Mouse (Mus musculus): Measurements from ENCODE around the gene Nrm. TPM values are rescaled to one million over a fixed set of nuclear protein-coding genes. Genes with fewer than 3 reads are reported as not detected.

Nrm gene
- total RNA-seq, 1 experiment, result 24.7 TPM

DNA sequence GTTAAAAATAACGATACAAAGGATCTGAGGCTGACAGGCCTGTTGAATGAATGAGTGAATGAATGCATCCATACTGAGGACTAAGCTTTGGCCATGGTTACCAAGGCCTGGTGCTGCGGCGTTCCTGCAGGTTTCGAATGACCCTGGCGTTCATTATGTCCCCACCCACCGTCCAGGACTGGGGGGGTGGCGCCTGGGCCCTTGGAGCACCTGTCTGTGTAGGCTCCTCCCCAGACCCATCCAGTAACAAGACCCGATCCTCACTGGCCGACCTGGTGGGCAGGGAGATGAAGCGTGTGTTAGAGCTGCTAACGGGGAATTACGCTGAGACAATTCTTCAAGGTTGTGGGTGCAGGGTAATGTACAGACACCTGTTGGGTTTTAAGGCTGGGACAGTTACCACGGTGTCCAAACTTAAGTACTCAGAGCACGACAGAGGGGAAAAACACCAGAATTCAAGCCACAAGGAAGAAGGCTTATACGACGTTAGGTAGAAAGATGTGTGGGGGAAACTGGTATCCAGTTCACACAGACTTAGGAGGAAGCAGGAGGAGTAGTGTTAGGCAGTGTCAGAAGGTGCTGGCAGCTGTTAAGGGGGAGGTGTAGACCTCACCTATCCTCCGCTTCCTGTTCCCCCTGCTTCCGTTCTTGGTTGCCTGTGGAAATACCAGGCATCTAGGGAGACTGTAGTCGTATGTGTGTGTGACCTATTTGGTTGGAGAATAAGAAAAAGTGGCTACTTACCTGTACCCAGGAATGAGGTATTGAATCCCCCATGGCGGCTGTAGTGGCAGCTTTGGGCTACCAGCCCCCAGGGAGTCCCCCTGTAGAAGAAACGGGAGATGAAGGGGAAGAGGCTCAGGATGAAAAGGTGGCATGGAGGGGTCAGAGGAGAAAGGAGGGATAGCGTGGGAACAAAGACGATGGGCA lies 36.8 kb downstream of the Nrm start:
- TF ChIP-seq CHD2 (IDR thresholded peaks at IDR 0.05; ENCODE audit: low read depth, low read length) (no peak), MAFK (IDR thresholded peaks at IDR 0.05; ENCODE audit: insufficient read depth, low read depth, low read length) (no peak), ZC3H11A (IDR thresholded peaks at IDR 0.05; ENCODE audit: borderline replicate concordance, low read depth, low read length) (no peak), ZNF384 (IDR thresholded peaks at IDR 0.05; ENCODE audit: low read depth, low read length) (no peak), HCFC1 (IDR thresholded peaks at IDR 0.05; ENCODE audit: borderline replicate concordance, insufficient read depth, low read length) (no peak)

GRCm38 (mm10) chr17:35900636-35901035 lies 39.5 kb downstream of the Nrm start:
- no peak overlapping the region for H3K4me3 ChIP-seq (ENCODE audit: insufficient read depth in 1 of 2, low read depth in 1 of 2, low read length in 2 of 2, poor library complexity in 1 of 2, severe bottlenecking in 1 of 2)
- no peak for DNase-seq (ENCODE audit: low read depth, low spot score)
- H3K4me1 ChIP-seq (ENCODE audit: control insufficient read depth in 2 of 2, insufficient read depth in 2 of 2, low read length in 2 of 2, poor library complexity in 1 of 2), result peaks cover 0 to 3% of the 10 kb centered on the region in 2 experiments; a peak in 2 of 4 replicates
- in situ Hi-C loops (cut with MboI; ENCODE audit: low sequenced_read_pairs in 2 of 2, unreplicated experiment in 2 of 2), result no loop called here
- H3K9ac ChIP-seq (ENCODE audit: insufficient read depth, low read depth, low read length, poor library complexity, severe bottlenecking), result no peak overlapping the region
- H3K36me3 ChIP-seq (ENCODE audit: control insufficient read depth, insufficient read depth, low read length, poor library complexity, severe bottlenecking), result no peaks in the 10 kb centered on the region
- H3K27ac ChIP-seq (ENCODE audit: insufficient read depth, low read depth, low read length, poor library complexity, severe bottlenecking), result no peak overlapping the region
- no peaks in the 10 kb centered on the region for H3K9me3 ChIP-seq (ENCODE audit: control insufficient read depth, insufficient read depth, low read depth, low read length)
- TF ChIP-seq HCFC1 (IDR thresholded peaks at IDR 0.05; ENCODE audit: borderline replicate concordance, insufficient read depth, low read length), result no peak
- no peak for TF ChIP-seq ZC3H11A (IDR thresholded peaks at IDR 0.05; ENCODE audit: borderline replicate concordance, low read depth, low read length)
- no peak for TF ChIP-seq MAFK (IDR thresholded peaks at IDR 0.05; ENCODE audit: insufficient read depth, low read depth, low read length)
- TF ChIP-seq CHD2 (IDR thresholded peaks at IDR 0.05; ENCODE audit: low read depth, low read length), result no peak
- TF ChIP-seq ZNF384 (IDR thresholded peaks at IDR 0.05; ENCODE audit: low read depth, low read length), result no peak

More for the DNA sequence above, 36.8 kb downstream of the Nrm start:
- no peak for DNase-seq (ENCODE audit: low read depth, low spot score)
- H3K4me3 ChIP-seq (ENCODE audit: insufficient read depth in 1 of 2, low read depth in 1 of 2, low read length in 2 of 2, poor library complexity in 1 of 2, severe bottlenecking in 1 of 2), result peak overlapping the region; percentile 79 to 90
- H3K4me1 ChIP-seq (ENCODE audit: control insufficient read depth in 2 of 2, insufficient read depth in 2 of 2, low read length in 2 of 2, poor library complexity in 1 of 2), result peaks cover 0 to 4% of the 10 kb centered on the region in 2 experiments; a peak in 2 of 4 replicates
- in situ Hi-C loops (cut with MboI; ENCODE audit: low sequenced_read_pairs in 2 of 2, unreplicated experiment in 2 of 2), result no loop called here
- peak overlapping the region; percentile 63; the same call in 1 of the 2 replicates for H3K9ac ChIP-seq (ENCODE audit: insufficient read depth, low read depth, low read length, poor library complexity, severe bottlenecking)
- H3K27ac ChIP-seq (ENCODE audit: insufficient read depth, low read depth, low read length, poor library complexity, severe bottlenecking), result peak overlapping the region; percentile 71; the same call in 1 of the 2 replicates
- no peaks in the 10 kb centered on the region for H3K9me3 ChIP-seq (ENCODE audit: control insufficient read depth, insufficient read depth, low read depth, low read length)
- H3K36me3 ChIP-seq (ENCODE audit: control insufficient read depth, insufficient read depth, low read length, poor library complexity, severe bottlenecking), result peaks cover 10% of the 10 kb centered on the region

GRCm38 (mm10) chr17:35903343-35903991 lies 42.3 kb downstream of the Nrm start:
- no peak overlapping the region for H3K9ac ChIP-seq (ENCODE audit: insufficient read depth, low read depth, low read length, poor library complexity, severe bottlenecking)
- no peak overlapping the region for H3K27ac ChIP-seq (ENCODE audit: insufficient read depth, low read depth, low read length, poor library complexity, severe bottlenecking)
- H3K9me3 ChIP-seq (ENCODE audit: control insufficient read depth, insufficient read depth, low read depth, low read length), result no peaks in the 10 kb centered on the region
- in situ Hi-C loops (cut with MboI; ENCODE audit: low sequenced_read_pairs in 2 of 2, unreplicated experiment in 2 of 2), result no loop called here
- peaks cover 0 to 3% of the 10 kb centered on the region in 2 experiments; a peak in 1 of 4 replicates for H3K4me1 ChIP-seq (ENCODE audit: control insufficient read depth in 2 of 2, insufficient read depth in 2 of 2, low read length in 2 of 2, poor library complexity in 1 of 2)
- no peak for DNase-seq (ENCODE audit: low read depth, low spot score)
- no peaks in the 10 kb centered on the region for H3K36me3 ChIP-seq (ENCODE audit: control insufficient read depth, insufficient read depth, low read length, poor library complexity, severe bottlenecking)
- TF ChIP-seq CHD2 (IDR thresholded peaks at IDR 0.05; ENCODE audit: low read depth, low read length), result no peak
- no peak for TF ChIP-seq MAFK (IDR thresholded peaks at IDR 0.05; ENCODE audit: insufficient read depth, low read depth, low read length)
- no peak for TF ChIP-seq ZNF384 (IDR thresholded peaks at IDR 0.05; ENCODE audit: low read depth, low read length)
- no peak for TF ChIP-seq HCFC1 (IDR thresholded peaks at IDR 0.05; ENCODE audit: borderline replicate concordance, insufficient read depth, low read length)
- TF ChIP-seq ZC3H11A (IDR thresholded peaks at IDR 0.05; ENCODE audit: borderline replicate concordance, low read depth, low read length), result no peak
- H3K4me3 ChIP-seq (ENCODE audit: insufficient read depth in 1 of 2, low read depth in 1 of 2, low read length in 2 of 2, poor library complexity in 1 of 2, severe bottlenecking in 1 of 2), result no peak overlapping the region

GRCm38 (mm10) chr17:35903992-35904355 lies 42.9 kb downstream of the Nrm start:
- in situ Hi-C loops (cut with MboI; ENCODE audit: low sequenced_read_pairs in 2 of 2, unreplicated experiment in 2 of 2), result no loop called here
- no peaks in the 10 kb centered on the region for H3K9me3 ChIP-seq (ENCODE audit: control insufficient read depth, insufficient read depth, low read depth, low read length)
- H3K27ac ChIP-seq (ENCODE audit: insufficient read depth, low read depth, low read length, poor library complexity, severe bottlenecking), result no peak overlapping the region
- H3K36me3 ChIP-seq (ENCODE audit: control insufficient read depth, insufficient read depth, low read length, poor library complexity, severe bottlenecking), result no peaks in the 10 kb centered on the region
- DNase-seq (ENCODE audit: low read depth, low spot score), result no peak
- TF ChIP-seq ZC3H11A (IDR thresholded peaks at IDR 0.05; ENCODE audit: borderline replicate concordance, low read depth, low read length) (no peak), MAFK (IDR thresholded peaks at IDR 0.05; ENCODE audit: insufficient read depth, low read depth, low read length) (no peak), CHD2 (IDR thresholded peaks at IDR 0.05; ENCODE audit: low read depth, low read length) (no peak), HCFC1 (IDR thresholded peaks at IDR 0.05; ENCODE audit: borderline replicate concordance, insufficient read depth, low read length) (no peak), ZNF384 (IDR thresholded peaks at IDR 0.05; ENCODE audit: low read depth, low read length) (no peak)
- no peak overlapping the region for H3K9ac ChIP-seq (ENCODE audit: insufficient read depth, low read depth, low read length, poor library complexity, severe bottlenecking)
- no peak overlapping the region for H3K4me3 ChIP-seq (ENCODE audit: insufficient read depth in 1 of 2, low read depth in 1 of 2, low read length in 2 of 2, poor library complexity in 1 of 2, severe bottlenecking in 1 of 2)
- H3K4me1 ChIP-seq (ENCODE audit: control insufficient read depth in 2 of 2, insufficient read depth in 2 of 2, low read length in 2 of 2, poor library complexity in 1 of 2), result peaks cover 0 to 5% of the 10 kb centered on the region in 2 experiments; a peak in 2 of 4 replicates
